Mouse (Mus musculus) testis, adult 2 months (tissue): ENCODE measurements around the gene Fam161a. TPM values are rescaled to one million over a fixed set of nuclear protein-coding genes. Genes with fewer than 3 reads are reported as not detected.

ENCODE experiments used
- H3K27ac ChIP-seq: fragments of 200-500 bp; 2 replicates; pipeline ENCODE4 v1.5.1; 2012; ENCODE audit warnings: low read depth, low read length; ENCODE audit not compliant: control insufficient read depth, insufficient read depth
- H3K27me3 ChIP-seq: fragments of 200-500 bp; 2 replicates; pipeline ENCODE4 v1.6.1; 2012; ENCODE audit warnings: mild to moderate bottlenecking, low read length, moderate library complexity; ENCODE audit not compliant: control insufficient read depth, insufficient read depth
- H3K36me3 ChIP-seq: fragments of 200-500 bp; 2 replicates; pipeline ENCODE4 v1.6.1; 2012; ENCODE audit warnings: mild to moderate bottlenecking, low read length; ENCODE audit not compliant: control insufficient read depth, insufficient read depth
- H3K4me1 ChIP-seq: fragments of 200-500 bp; 2 replicates; pipeline ENCODE4 v1.6.1; 2012; ENCODE audit warnings: low read length; ENCODE audit not compliant: control insufficient read depth, insufficient read depth
- H3K4me3 ChIP-seq: fragments of 200-500 bp; 2 replicates; pipeline ENCODE4 v1.5.1; 2012; ENCODE audit warnings: low read depth, mild to moderate bottlenecking, low read length, moderate library complexity, mixed read lengths; ENCODE audit not compliant: control insufficient read depth
- CTCF ChIP-seq: fragments of 200-500 bp; IDR thresholded peaks from 2 replicates; pipeline ENCODE4 v1.5.1; 2012; ENCODE audit warnings: low read depth, mild to moderate bottlenecking, inconsistent platforms, low read length, moderate library complexity; ENCODE audit not compliant: control insufficient read depth, insufficient read depth, insufficient replicate concordance
- POLR2A ChIP-seq: fragments of 200-500 bp; IDR thresholded peaks from 2 replicates; pipeline ENCODE4 v1.6.1; 2012; ENCODE audit warnings: low read depth, mild to moderate bottlenecking, inconsistent platforms, low read length, moderate library complexity; ENCODE audit not compliant: control insufficient read depth
- polyA plus RNA-seq: library from polyadenylated mRNA; depleted of rRNA; stranded (reverse); fragments of >200 nt; gene quantifications from 2 replicates; pipeline ENCODE4 v1.2.3, GENCODE M21; 2012; rRNA removed

The Fam161a gene
- polyA plus RNA-seq: 75.4 and 75.9 TPM in 2 replicates

DNA sequence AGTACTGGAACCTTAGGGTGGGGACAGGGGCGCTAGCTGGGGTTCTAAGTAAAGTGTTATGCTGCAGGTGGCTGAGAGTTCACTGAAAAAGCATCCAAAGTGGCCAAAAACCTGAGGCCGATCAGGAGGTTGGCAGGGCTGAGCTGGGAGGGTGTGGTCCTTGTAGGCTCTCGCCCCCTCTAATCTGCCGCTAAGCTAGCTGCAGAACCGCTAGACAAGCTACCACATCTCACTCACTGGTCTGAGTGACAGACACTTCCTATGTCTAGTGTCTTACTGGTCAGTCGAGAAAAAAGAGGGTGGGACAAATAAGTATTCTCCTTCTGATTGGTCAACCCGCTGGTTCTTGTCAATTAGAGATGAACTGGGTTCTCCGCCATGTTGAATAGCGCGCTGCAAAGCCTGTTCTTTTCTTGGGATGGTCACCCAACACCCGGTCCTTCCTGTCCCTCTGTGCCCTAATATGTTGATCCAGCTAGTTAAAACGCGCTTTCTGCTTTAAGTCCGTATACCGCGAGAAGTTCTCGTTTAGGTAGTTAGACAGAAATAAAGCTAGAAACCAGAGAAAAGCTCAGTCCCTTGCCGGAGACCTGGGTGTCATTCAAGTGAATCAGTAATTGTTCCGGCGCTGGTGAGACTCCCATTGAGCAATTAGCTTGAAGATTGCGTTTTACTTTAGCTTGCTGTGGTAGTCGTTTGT lies at the start of gene Fam161a:
TSS of gene Fam161a (plus strand) at position 51 of the 700 bp plus-strand sequence.
- H3K27ac ChIP-seq: peak within 1 kb of the TSS; percentile 96
- no peaks in the 10 kb centered on the region; the same call in none of the 2 replicates for H3K36me3 ChIP-seq
- H3K4me1 ChIP-seq: no peaks in the 10 kb centered on the region; the same call in 1 of the 2 replicates
- TF ChIP-seq CTCF (no peak), POLR2A (peak; percentile 25; the same call in 1 of the 2 replicates)
- no peaks in the 10 kb centered on the region for H3K27me3 ChIP-seq
- peak within 1 kb of the TSS; percentile 98 for H3K4me3 ChIP-seq

DNA sequence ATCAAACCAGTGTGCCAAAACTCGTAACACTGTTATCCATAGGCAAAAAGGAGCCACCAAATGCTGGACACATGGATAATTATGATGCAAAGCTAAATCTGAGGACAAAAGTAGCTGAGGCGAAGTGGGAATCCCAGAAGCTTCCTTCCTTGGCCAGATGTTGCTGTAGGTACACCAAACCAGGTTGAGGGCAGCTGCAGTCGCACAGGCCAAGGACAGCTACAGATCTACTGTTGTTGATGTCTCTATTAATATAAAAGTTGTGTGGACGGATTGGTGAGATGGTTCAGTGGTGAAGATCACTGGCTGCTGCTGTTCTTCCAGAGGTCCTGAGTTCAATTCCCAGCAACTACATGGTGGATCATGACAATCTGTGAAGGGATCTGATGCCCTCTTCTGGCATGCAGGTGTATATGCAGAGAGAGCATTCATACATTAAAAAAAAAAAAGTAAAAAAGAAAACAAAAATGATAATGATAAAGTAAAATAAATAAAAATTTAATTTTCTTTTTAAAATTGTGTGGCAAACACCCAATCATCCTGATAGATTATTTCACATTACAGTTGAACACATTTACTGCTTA lies 49.4 kb upstream of the Fam161a start:
- no peaks in the 10 kb centered on the region for H3K27me3 ChIP-seq
- no peak overlapping the region for H3K27ac ChIP-seq
- TF ChIP-seq CTCF: no peak
- no peak for TF ChIP-seq POLR2A
- peaks cover 5% of the 10 kb centered on the region for H3K36me3 ChIP-seq
- H3K4me1 ChIP-seq: no peaks in the 10 kb centered on the region
- no peak overlapping the region for H3K4me3 ChIP-seq

DNA sequence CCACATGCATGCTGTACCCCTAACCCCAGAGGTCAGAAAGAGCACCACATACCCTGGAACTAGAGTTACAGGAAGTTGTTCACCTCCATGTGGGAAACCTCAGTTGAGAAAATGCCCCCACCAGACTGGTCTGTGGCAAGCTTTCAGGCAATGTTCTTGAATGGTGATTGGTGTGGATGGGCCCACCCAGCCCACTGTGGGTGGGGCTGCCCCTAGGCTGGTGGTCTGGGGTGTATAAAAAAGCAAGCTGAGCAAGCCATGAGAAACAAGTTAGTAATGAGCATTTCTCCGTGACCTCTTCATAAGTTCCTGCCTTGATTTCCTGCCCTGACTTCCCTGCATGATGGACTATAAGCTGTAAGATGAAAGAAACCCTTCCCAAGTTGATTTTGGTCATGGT lies 45.2 kb upstream of the Fam161a start:
- H3K36me3 ChIP-seq: peaks cover 2% of the 10 kb centered on the region; the same call in 1 of the 2 replicates
- H3K4me3 ChIP-seq: no peak overlapping the region
- H3K27me3 ChIP-seq: no peaks in the 10 kb centered on the region
- H3K27ac ChIP-seq: no peak overlapping the region
- no peaks in the 10 kb centered on the region for H3K4me1 ChIP-seq
- TF ChIP-seq POLR2A: no peak
- TF ChIP-seq CTCF: no peak

DNA sequence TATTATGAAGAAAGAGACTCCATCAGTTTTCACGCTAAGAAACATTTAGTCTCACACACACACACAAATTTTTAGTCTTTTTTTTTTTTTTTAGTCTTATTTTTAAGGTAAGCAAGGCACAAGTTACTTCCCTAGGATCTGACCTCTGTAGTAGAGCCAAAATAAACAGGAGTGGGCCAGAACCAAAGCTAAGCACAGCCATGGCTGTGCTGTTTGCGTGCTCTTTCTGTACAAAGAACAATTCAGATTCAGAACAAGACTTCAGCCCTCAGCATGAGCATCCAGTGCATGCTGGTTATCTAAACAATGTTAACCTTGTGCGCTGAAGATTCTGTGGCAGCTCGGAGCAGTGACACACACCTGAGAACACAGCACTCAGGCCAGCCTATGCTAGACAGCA lies 42.9 kb upstream of the Fam161a start:
- H3K4me1 ChIP-seq: no peaks in the 10 kb centered on the region
- no peaks in the 10 kb centered on the region for H3K27me3 ChIP-seq
- TF ChIP-seq POLR2A: no peak
- TF ChIP-seq CTCF: no peak
- H3K36me3 ChIP-seq: no peaks in the 10 kb centered on the region
- H3K27ac ChIP-seq: no peak overlapping the region
- H3K4me3 ChIP-seq: no peak overlapping the region

DNA sequence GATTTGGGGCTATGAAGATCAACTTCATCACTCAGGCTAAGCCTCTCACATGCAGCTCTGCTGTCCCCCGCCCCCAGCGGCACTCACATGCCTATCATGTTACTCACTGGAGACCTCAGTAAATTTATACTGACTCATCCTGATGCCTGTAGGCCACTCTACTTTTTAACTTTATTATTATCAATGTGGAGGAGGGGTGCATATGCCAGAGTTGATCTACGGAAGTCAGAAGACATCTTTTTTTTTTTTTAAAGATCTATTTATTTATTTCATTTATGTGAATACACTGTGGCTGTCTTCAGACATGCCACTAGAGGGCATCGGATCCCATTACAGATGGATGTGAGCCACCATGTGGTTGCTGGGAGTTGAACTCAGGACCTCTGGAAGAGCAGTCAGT lies 41.8 kb upstream of the Fam161a start:
- H3K27ac ChIP-seq: no peak overlapping the region
- H3K27me3 ChIP-seq: no peaks in the 10 kb centered on the region
- TF ChIP-seq CTCF (no peak), POLR2A (no peak)
- no peaks in the 10 kb centered on the region for H3K4me1 ChIP-seq
- no peak overlapping the region for H3K4me3 ChIP-seq
- no peaks in the 10 kb centered on the region for H3K36me3 ChIP-seq

DNA sequence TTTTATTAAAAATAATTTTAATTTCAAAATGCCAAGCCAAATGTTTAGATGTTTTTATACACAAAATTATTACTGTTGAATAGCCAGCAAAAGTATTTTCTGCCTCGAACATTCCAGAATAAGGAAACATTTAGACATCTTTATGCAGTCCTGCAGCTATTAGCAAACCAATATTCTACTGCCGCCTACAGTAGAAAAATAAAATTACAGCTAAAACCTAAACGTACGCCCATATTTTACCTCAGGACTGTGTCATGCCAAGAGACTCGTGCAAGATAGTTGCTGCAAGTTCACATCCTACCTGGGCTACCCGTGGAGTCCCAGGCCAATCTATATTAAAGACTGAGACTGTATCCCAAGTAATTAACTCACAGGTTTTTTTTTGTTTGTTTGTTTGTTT lies 37.8 kb upstream of the Fam161a start:
- Histone ChIP-seq H3K4me1 (peaks cover 9% of the 10 kb centered on the region), H3K36me3 (no peaks in the 10 kb centered on the region), H3K27ac (no peak overlapping the region), H3K27me3 (no peaks in the 10 kb centered on the region), H3K4me3 (no peak overlapping the region)
- TF ChIP-seq POLR2A: no peak
- no peak for TF ChIP-seq CTCF

DNA sequence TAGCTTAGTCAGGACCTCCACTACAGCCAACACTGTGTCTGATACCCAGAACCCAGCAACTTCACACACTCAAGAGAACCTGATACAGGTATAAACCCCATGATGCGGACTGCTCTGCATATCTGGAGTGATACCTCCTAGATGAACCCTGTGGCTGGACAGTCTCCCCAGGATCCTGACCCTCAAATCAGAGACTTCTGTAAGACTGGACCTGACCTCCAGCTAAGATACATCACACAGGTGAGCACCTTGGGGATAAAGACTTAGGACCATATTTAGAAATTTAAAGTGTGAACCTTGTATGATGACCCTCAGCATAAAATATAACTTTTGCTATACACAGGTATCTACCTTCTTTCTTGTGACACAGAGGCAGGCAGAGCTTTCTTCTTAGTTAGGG lies 36.8 kb upstream of the Fam161a start:
- Histone ChIP-seq H3K4me1 (peaks cover 11% of the 10 kb centered on the region), H3K27ac (no peak overlapping the region), H3K36me3 (no peaks in the 10 kb centered on the region), H3K27me3 (no peaks in the 10 kb centered on the region), H3K4me3 (no peak overlapping the region)
- TF ChIP-seq POLR2A (no peak), CTCF (no peak)
